Mouse (Mus musculus): ENCODE data around the gene Lrfn5. TPM values are rescaled to one million over a fixed set of nuclear protein-coding genes. Genes with fewer than 3 reads are reported as not detected.

The Lrfn5 gene
- polyA plus RNA-seq, 1 experiment from 2014 or later, result 1.9 TPM

GRCm38 (mm10) chr12:61600305-61600704 lies 77.4 kb downstream of the Lrfn5 start:
- no peak overlapping the region for H3K9ac ChIP-seq (replicated peaks; ENCODE audit: low read length)
- no peaks in the 10 kb centered on the region for H3K9me3 ChIP-seq (replicated peaks; ENCODE audit: control insufficient read depth, low read length)
- no peak overlapping the region for H3K4me2 ChIP-seq (ENCODE audit: low read depth, low read length)
- no peaks in the 10 kb centered on the region for H3K36me3 ChIP-seq (replicated peaks; ENCODE audit: control insufficient read depth, insufficient read depth, low read depth, low read length)
- ATAC-seq (replicated peaks; ENCODE audit: insufficient number of reproducible peaks, low FRiP score, low TSS enrichment, low read depth) (no peak), DNase-seq (ENCODE audit: low spot score) (no peak)
- no peak overlapping the region for H3K27ac ChIP-seq (replicated peaks; ENCODE audit: low read depth, low read length)
- H3K4me3 ChIP-seq (ENCODE audit: low read depth, low read length), result no peak overlapping the region
- H3K27me3 ChIP-seq (ENCODE audit: control insufficient read depth, insufficient read depth, low read length), result no peaks in the 10 kb centered on the region
- H3K4me1 ChIP-seq (ENCODE audit: control insufficient read depth, insufficient read depth, low read length), result no peaks in the 10 kb centered on the region

GRCm38 (mm10) chr12:61607871-61608270 lies 84.9 kb downstream of the Lrfn5 start:
- Histone ChIP-seq H3K36me3 (replicated peaks; ENCODE audit: control insufficient read depth, insufficient read depth, low read depth, low read length) (no peaks in the 10 kb centered on the region), H3K9me3 (replicated peaks; ENCODE audit: control insufficient read depth, low read length) (no peaks in the 10 kb centered on the region), H3K4me3 (ENCODE audit: low read depth, low read length) (no peak overlapping the region), H3K9ac (replicated peaks; ENCODE audit: low read length) (no peak overlapping the region), H3K4me1 (ENCODE audit: control insufficient read depth, insufficient read depth, low read length) (no peaks in the 10 kb centered on the region), H3K27me3 (ENCODE audit: control insufficient read depth, insufficient read depth, low read length) (no peaks in the 10 kb centered on the region), H3K4me2 (ENCODE audit: low read depth, low read length) (no peak overlapping the region), H3K27ac (replicated peaks; ENCODE audit: low read depth, low read length) (no peak overlapping the region)
- ATAC-seq (replicated peaks; ENCODE audit: insufficient number of reproducible peaks, low FRiP score, low TSS enrichment, low read depth) (no peak), DNase-seq (ENCODE audit: low spot score) (no peak)
- WGBS, result 90% methylated on average over 3 of the region's 3 CpGs

GRCm38 (mm10) chr12:61610081-61610480 lies 87.1 kb downstream of the Lrfn5 start:
- Histone ChIP-seq H3K27ac (replicated peaks; ENCODE audit: low read depth, low read length) (no peak overlapping the region), H3K27me3 (ENCODE audit: control insufficient read depth, insufficient read depth, low read length) (no peaks in the 10 kb centered on the region), H3K4me2 (ENCODE audit: low read depth, low read length) (no peak overlapping the region), H3K4me1 (ENCODE audit: control insufficient read depth, insufficient read depth, low read length) (no peaks in the 10 kb centered on the region), H3K9me3 (replicated peaks; ENCODE audit: control insufficient read depth, low read length) (no peaks in the 10 kb centered on the region), H3K4me3 (ENCODE audit: low read depth, low read length) (no peak overlapping the region), H3K36me3 (replicated peaks; ENCODE audit: control insufficient read depth, insufficient read depth, low read depth, low read length) (no peaks in the 10 kb centered on the region), H3K9ac (replicated peaks; ENCODE audit: low read length) (no peak overlapping the region)
- WGBS, result 61% methylated on average over 1 of the region's 1 CpGs
- DNase-seq (ENCODE audit: low spot score) (no peak), ATAC-seq (replicated peaks; ENCODE audit: insufficient number of reproducible peaks, low FRiP score, low TSS enrichment, low read depth) (no peak)

GRCm38 (mm10) chr12:61624532-61624931 lies 101.6 kb downstream of the Lrfn5 start:
- no peaks in the 10 kb centered on the region for H3K9me3 ChIP-seq (replicated peaks; ENCODE audit: control insufficient read depth, low read length)
- no peak overlapping the region for H3K27ac ChIP-seq (replicated peaks; ENCODE audit: low read depth, low read length)
- H3K9ac ChIP-seq (replicated peaks; ENCODE audit: low read length), result no peak overlapping the region
- ATAC-seq (replicated peaks; ENCODE audit: insufficient number of reproducible peaks, low FRiP score, low TSS enrichment, low read depth) (no peak), DNase-seq (ENCODE audit: low spot score) (no peak)
- H3K4me3 ChIP-seq (ENCODE audit: low read depth, low read length), result no peak overlapping the region
- H3K36me3 ChIP-seq (replicated peaks; ENCODE audit: control insufficient read depth, insufficient read depth, low read depth, low read length), result no peaks in the 10 kb centered on the region
- H3K27me3 ChIP-seq (ENCODE audit: control insufficient read depth, insufficient read depth, low read length), result no peaks in the 10 kb centered on the region
- no peak overlapping the region for H3K4me2 ChIP-seq (ENCODE audit: low read depth, low read length)
- H3K4me1 ChIP-seq (ENCODE audit: control insufficient read depth, insufficient read depth, low read length), result no peaks in the 10 kb centered on the region

GRCm38 (mm10) chr12:61654380-61654779 lies 131.4 kb downstream of the Lrfn5 start:
- Histone ChIP-seq H3K36me3 (replicated peaks; ENCODE audit: control insufficient read depth, insufficient read depth, low read depth, low read length) (no peaks in the 10 kb centered on the region), H3K4me2 (ENCODE audit: low read depth, low read length) (no peak overlapping the region), H3K27ac (replicated peaks; ENCODE audit: low read depth, low read length) (no peak overlapping the region), H3K9ac (replicated peaks; ENCODE audit: low read length) (no peak overlapping the region), H3K4me1 (ENCODE audit: control insufficient read depth, insufficient read depth, low read length) (no peaks in the 10 kb centered on the region), H3K4me3 (ENCODE audit: low read depth, low read length) (no peak overlapping the region), H3K9me3 (replicated peaks; ENCODE audit: control insufficient read depth, low read length) (no peaks in the 10 kb centered on the region), H3K27me3 (ENCODE audit: control insufficient read depth, insufficient read depth, low read length) (no peaks in the 10 kb centered on the region)
- DNase-seq (ENCODE audit: low spot score), result no peak
- 86% methylated on average over 5 of the region's 5 CpGs for WGBS
- no peak for ATAC-seq (replicated peaks; ENCODE audit: insufficient number of reproducible peaks, low FRiP score, low TSS enrichment, low read depth)

- no peaks in the 10 kb centered on the region for H3K36me3 ChIP-seq (replicated peaks; ENCODE audit: control insufficient read depth, insufficient read depth, low read depth, low read length)
- DNase-seq (ENCODE audit: low spot score), result peak; percentile 12
- no peak for ATAC-seq (replicated peaks; ENCODE audit: insufficient number of reproducible peaks, low FRiP score, low TSS enrichment, low read depth)
- no peaks in the 10 kb centered on the region for H3K27me3 ChIP-seq (ENCODE audit: control insufficient read depth, insufficient read depth, low read length)
- no peak overlapping the region for H3K4me2 ChIP-seq (ENCODE audit: low read depth, low read length)
- no peaks in the 10 kb centered on the region for H3K9me3 ChIP-seq (replicated peaks; ENCODE audit: control insufficient read depth, low read length)
- no peak overlapping the region for H3K9ac ChIP-seq (replicated peaks; ENCODE audit: low read length)
- no peaks in the 10 kb centered on the region for H3K4me1 ChIP-seq (ENCODE audit: control insufficient read depth, insufficient read depth, low read length)
- H3K27ac ChIP-seq (replicated peaks; ENCODE audit: low read depth, low read length), result no peak overlapping the region
- H3K4me3 ChIP-seq (ENCODE audit: low read depth, low read length), result no peak overlapping the region
Observed at GRCm38 (mm10) chr12:61723158-61723557, 200.2 kb downstream of the Lrfn5 start.

- Histone ChIP-seq H3K4me2 (ENCODE audit: low read depth, low read length) (no peak overlapping the region), H3K4me3 (ENCODE audit: low read depth, low read length) (no peak overlapping the region), H3K27me3 (ENCODE audit: control insufficient read depth, insufficient read depth, low read length) (no peaks in the 10 kb centered on the region), H3K9ac (replicated peaks; ENCODE audit: low read length) (no peak overlapping the region), H3K27ac (replicated peaks; ENCODE audit: low read depth, low read length) (no peak overlapping the region), H3K4me1 (ENCODE audit: control insufficient read depth, insufficient read depth, low read length) (no peaks in the 10 kb centered on the region), H3K9me3 (replicated peaks; ENCODE audit: control insufficient read depth, low read length) (no peaks in the 10 kb centered on the region), H3K36me3 (replicated peaks; ENCODE audit: control insufficient read depth, insufficient read depth, low read depth, low read length) (no peaks in the 10 kb centered on the region)
- ATAC-seq (replicated peaks; ENCODE audit: insufficient number of reproducible peaks, low FRiP score, low TSS enrichment, low read depth) (no peak), DNase-seq (ENCODE audit: low spot score) (no peak)
- WGBS, result 84% methylated on average over 4 of the region's 4 CpGs
Observed at GRCm38 (mm10) chr12:61807073-61807605, 284.2 kb downstream of the Lrfn5 start.

GRCm38 (mm10) chr12:61823601-61824000 lies 300.7 kb downstream of the Lrfn5 start:
- 93% methylated on average over 5 of the region's 5 CpGs for WGBS
- DNase-seq (ENCODE audit: low spot score), result no peak
- no peak overlapping the region for H3K9ac ChIP-seq (replicated peaks; ENCODE audit: low read length)

More at GRCm38 (mm10) chr12:61823601-61824000, 300.7 kb downstream of the Lrfn5 start:
- H3K4me3 ChIP-seq (ENCODE audit: low read depth, low read length), result no peak overlapping the region
- no peaks in the 10 kb centered on the region for H3K36me3 ChIP-seq (replicated peaks; ENCODE audit: control insufficient read depth, insufficient read depth, low read depth, low read length)
- no peaks in the 10 kb centered on the region for H3K4me1 ChIP-seq (ENCODE audit: control insufficient read depth, insufficient read depth, low read length)
- no peaks in the 10 kb centered on the region for H3K9me3 ChIP-seq (replicated peaks; ENCODE audit: control insufficient read depth, low read length)
- no peaks in the 10 kb centered on the region for H3K27me3 ChIP-seq (ENCODE audit: control insufficient read depth, insufficient read depth, low read length)
- no peak overlapping the region for H3K4me2 ChIP-seq (ENCODE audit: low read depth, low read length)
- no peak overlapping the region for H3K27ac ChIP-seq (replicated peaks; ENCODE audit: low read depth, low read length)
- no peak for ATAC-seq (replicated peaks; ENCODE audit: insufficient number of reproducible peaks, low FRiP score, low TSS enrichment, low read depth)

All from embryonic facial prominence, embryonic 11.5 days (tissue).